Mouse (Mus musculus): ENCODE results near the gene Aplp1. TPM values are rescaled to one million over a fixed set of nuclear protein-coding genes. Genes with fewer than 3 reads are reported as not detected.
A peak's percentile ranks its signal among the peaks of the same experiment; 100 is the strongest.

Aplp1 gene
- polyA plus RNA-seq, 1 experiment, result 6.2 TPM

DNA sequence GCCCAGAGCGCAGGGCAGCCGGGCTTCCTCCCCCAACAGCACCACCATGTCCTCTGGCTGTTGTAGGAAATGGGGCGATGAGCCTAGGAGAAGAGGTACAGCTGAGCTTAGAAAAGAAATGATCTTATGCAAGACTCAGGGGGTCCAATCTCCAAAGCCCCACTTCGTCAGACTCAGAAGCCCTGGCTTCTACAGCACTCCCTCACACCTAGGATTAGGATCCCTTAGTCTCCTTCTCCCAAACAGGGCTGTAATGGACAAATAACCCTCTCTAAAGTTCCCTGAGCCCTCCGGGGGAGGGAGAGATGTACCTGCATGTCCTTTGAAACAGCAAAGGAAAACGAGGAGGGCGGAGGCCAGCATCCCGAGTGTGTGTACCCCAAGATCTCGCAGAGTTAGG lies 11.2 kb upstream of the Aplp1 start:
- 5% methylated on average over 9 of the region's 9 CpGs for WGBS
- no peak overlapping the region for H3K27ac ChIP-seq (ENCODE audit: control insufficient read depth, insufficient read depth, low read depth, low read length, poor library complexity)
- TF ChIP-seq CTCF (IDR thresholded peaks at IDR 0.05; ENCODE audit: control insufficient read depth, insufficient read depth, low read length) (no peak), POLR2A (IDR thresholded peaks at IDR 0.05; ENCODE audit: borderline replicate concordance, control insufficient read depth, low read depth, low read length) (no peak)
- no peak overlapping the region for H3K4me3 ChIP-seq (replicated peaks; ENCODE audit: control insufficient read depth, low read depth, low read length)
- H3K4me1 ChIP-seq (ENCODE audit: control insufficient read depth, insufficient read depth, low read length), result peaks cover 1% of the 10 kb centered on the region; the same call in 1 of the 2 replicates

DNA sequence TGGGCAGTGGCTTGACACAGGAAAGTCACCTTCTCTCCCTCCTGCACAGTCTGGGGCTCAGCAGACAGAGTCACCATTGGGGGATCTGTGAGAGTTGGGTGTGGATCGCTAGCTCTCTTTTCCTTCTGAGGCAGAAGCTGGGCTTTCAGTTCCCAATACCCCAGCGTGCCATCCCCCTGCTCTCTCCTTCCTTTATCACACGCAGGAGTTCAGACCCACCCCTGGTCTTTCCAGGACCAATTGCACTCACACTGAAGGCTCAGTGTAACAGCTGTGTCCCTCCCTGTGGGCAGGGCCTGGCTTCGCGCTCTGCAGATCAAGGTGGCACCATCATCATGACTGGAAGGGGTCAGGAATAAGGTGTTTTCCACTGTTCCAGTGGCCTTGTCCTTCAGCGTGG lies 8.9 kb upstream of the Aplp1 start:
- peaks cover 1% of the 10 kb centered on the region; the same call in 1 of the 2 replicates for H3K4me1 ChIP-seq (ENCODE audit: control insufficient read depth, insufficient read depth, low read length)
- no peak overlapping the region for H3K4me3 ChIP-seq (replicated peaks; ENCODE audit: control insufficient read depth, low read depth, low read length)
- H3K27ac ChIP-seq (ENCODE audit: control insufficient read depth, insufficient read depth, low read depth, low read length, poor library complexity), result no peak overlapping the region
- no peak for TF ChIP-seq CTCF (IDR thresholded peaks at IDR 0.05; ENCODE audit: control insufficient read depth, insufficient read depth, low read length)
- no peak for TF ChIP-seq POLR2A (IDR thresholded peaks at IDR 0.05; ENCODE audit: borderline replicate concordance, control insufficient read depth, low read depth, low read length)
- 13% methylated on average over 6 of the region's 6 CpGs for WGBS

DNA sequence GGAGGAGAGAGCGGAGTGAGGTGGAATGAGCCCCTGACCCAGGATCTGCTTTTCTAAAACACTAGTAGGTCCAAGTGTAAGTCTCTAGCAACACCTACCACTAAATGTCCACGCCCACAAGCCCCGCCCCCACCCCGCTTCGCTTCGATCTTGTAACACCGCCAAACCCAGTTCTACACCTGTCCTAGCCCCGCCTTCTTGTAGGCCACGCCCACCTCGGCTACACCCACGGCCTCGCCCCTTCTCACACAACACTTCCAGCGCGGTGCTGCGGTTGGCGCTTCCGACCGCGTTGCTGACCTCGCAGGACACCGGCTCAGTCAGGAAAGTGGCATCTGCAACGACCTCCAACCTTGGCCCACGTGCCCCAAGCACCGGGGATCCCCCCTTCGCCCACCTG lies 8.4 kb upstream of the Aplp1 start:
- 2% methylated on average over 25 of the region's 25 CpGs for WGBS
- H3K4me3 ChIP-seq (replicated peaks; ENCODE audit: control insufficient read depth, low read depth, low read length), result no peak overlapping the region

DNA sequence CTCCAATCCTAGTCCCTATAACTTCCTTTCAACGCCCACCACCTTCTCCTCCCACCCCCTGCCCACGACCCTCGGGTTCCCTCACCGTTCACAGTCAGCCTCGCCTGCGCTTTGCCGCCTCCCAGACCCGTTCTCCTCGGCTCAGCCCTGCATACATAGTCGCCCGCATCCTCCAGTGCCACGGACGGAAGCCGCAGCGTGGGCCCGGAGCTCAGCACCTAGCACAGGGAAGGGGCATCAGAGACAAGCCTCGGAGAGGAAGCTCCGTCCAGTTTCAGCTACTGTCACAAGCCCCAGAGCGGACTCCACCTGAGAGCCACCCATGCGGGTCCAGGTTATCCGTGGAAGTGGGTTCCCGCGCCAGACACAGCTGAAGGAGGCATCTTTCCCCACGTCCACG lies 8.0 kb upstream of the Aplp1 start:
- Histone ChIP-seq H3K27ac (ENCODE audit: control insufficient read depth, insufficient read depth, low read depth, low read length, poor library complexity) (no peak overlapping the region), H3K4me3 (replicated peaks; ENCODE audit: control insufficient read depth, low read depth, low read length) (no peak overlapping the region), H3K4me1 (ENCODE audit: control insufficient read depth, insufficient read depth, low read length) (peaks cover 1% of the 10 kb centered on the region; the same call in 1 of the 2 replicates)
- TF ChIP-seq POLR2A (IDR thresholded peaks at IDR 0.05; ENCODE audit: borderline replicate concordance, control insufficient read depth, low read depth, low read length) (no peak), CTCF (IDR thresholded peaks at IDR 0.05; ENCODE audit: control insufficient read depth, insufficient read depth, low read length) (no peak)
- 14% methylated on average over 25 of the region's 25 CpGs for WGBS

More for the DNA sequence above, 8.4 kb upstream of the Aplp1 start:
- TF ChIP-seq POLR2A (IDR thresholded peaks at IDR 0.05; ENCODE audit: borderline replicate concordance, control insufficient read depth, low read depth, low read length) (no peak), CTCF (IDR thresholded peaks at IDR 0.05; ENCODE audit: control insufficient read depth, insufficient read depth, low read length) (no peak)
- Histone ChIP-seq H3K4me1 (ENCODE audit: control insufficient read depth, insufficient read depth, low read length) (peaks cover 1% of the 10 kb centered on the region; the same call in 1 of the 2 replicates), H3K27ac (ENCODE audit: control insufficient read depth, insufficient read depth, low read depth, low read length, poor library complexity) (no peak overlapping the region)

DNA sequence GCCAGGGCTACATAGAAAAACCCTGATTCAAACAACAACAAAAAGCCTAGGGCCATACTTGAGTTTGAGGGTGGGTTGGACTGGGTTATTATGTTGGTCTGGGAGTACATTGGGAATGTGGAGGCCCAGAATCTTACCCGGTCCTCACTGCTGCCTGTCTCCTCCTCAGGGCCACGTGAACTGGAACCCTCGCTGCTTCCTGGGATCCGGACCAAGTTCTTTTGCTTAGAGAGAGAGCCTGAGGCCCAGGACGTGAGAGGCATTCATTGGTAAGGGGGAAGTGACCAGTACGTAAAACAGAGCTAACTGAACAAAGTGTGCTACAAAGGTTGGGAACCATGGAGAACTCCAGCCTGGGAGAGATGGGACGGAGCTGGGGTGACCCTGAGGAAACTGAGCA lies 4.9 kb upstream of the Aplp1 start:
- 72% methylated on average over 7 of the region's 7 CpGs for WGBS

DNA sequence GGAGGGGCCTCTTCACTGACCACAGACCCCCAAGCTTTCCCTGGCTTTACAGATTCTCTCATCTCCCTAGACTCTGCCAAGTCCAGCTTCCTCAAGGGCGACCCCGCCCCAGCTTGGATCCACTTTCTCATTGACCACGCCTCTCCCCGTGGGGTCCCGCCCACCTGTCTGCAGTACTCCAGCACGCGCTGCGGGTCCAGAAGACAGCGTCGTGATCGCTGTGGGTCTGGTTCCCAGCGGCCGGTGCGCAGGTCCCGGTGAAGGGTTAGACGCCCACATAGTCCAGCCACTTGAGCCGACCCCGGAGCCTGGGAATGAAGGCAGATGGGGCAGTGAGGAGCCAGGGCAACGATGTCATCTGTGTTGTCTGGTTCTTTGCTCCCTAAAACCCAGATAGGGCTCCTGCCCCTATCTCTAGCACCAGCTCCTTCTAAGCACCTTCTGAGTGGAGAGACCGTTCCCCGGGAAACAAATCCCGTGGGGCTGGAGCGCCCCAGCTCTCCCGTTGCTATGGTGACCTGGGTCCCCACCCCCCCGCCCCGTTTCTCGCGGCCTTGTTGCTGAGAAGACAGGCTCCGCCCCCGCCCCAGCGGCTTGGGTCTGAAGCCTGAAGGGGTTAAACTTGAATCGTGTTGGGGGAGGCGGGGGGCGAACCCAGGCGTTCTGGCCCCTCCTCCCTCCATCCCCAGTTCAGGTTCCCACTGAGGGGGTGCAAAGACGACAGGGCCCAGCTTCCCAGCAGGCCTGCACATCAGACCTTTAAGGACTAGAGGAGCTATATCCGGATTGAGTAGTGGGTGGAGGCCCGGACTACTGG lies 973 bp downstream of the Aplp1 start:
- Histone ChIP-seq H3K4me1 (ENCODE audit: control insufficient read depth, insufficient read depth, low read length) (no peaks in the 10 kb centered on the region), H3K27ac (ENCODE audit: control insufficient read depth, insufficient read depth, low read depth, low read length, poor library complexity) (no peak overlapping the region), H3K4me3 (replicated peaks; ENCODE audit: control insufficient read depth, low read depth, low read length) (no peak overlapping the region)
- TF ChIP-seq POLR2A (IDR thresholded peaks at IDR 0.05; ENCODE audit: borderline replicate concordance, control insufficient read depth, low read depth, low read length) (no peak), CTCF (IDR thresholded peaks at IDR 0.05; ENCODE audit: control insufficient read depth, insufficient read depth, low read length) (no peak)
- 2% methylated on average over 38 of the region's 38 CpGs for WGBS

More for the DNA sequence above, 4.9 kb upstream of the Aplp1 start:
- Histone ChIP-seq H3K27ac (ENCODE audit: control insufficient read depth, insufficient read depth, low read depth, low read length, poor library complexity) (no peak overlapping the region), H3K4me3 (replicated peaks; ENCODE audit: control insufficient read depth, low read depth, low read length) (no peak overlapping the region), H3K4me1 (ENCODE audit: control insufficient read depth, insufficient read depth, low read length) (peaks cover 1% of the 10 kb centered on the region; the same call in 1 of the 2 replicates)
- TF ChIP-seq POLR2A (IDR thresholded peaks at IDR 0.05; ENCODE audit: borderline replicate concordance, control insufficient read depth, low read depth, low read length), result no peak
- TF ChIP-seq CTCF (IDR thresholded peaks at IDR 0.05; ENCODE audit: control insufficient read depth, insufficient read depth, low read length), result no peak

DNA sequence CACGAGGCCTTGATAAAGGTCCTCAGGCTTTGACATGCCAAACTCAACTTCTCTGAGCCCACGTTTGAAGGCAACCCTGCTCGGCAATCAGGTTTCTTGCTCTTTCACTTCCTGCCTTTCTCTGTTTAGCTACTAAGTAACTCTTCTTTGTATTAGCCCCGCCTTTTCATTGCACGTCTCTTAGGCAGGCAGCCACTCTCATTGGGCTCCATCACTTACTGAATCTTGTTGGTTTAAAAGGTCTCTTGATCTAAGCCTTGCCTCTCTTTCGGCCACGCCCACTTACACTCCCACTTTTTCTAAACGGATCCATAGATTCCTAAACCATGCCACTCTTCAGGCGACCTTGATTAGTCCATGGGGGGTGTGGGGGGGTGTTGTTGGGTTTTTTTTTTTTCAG lies 1.6 kb downstream of the Aplp1 start:
- 20% methylated on average over 9 of the region's 9 CpGs for WGBS
- H3K4me3 ChIP-seq (replicated peaks; ENCODE audit: control insufficient read depth, low read depth, low read length), result no peak overlapping the region
- H3K4me1 ChIP-seq (ENCODE audit: control insufficient read depth, insufficient read depth, low read length), result no peaks in the 10 kb centered on the region
- no peak overlapping the region for H3K27ac ChIP-seq (ENCODE audit: control insufficient read depth, insufficient read depth, low read depth, low read length, poor library complexity)
- TF ChIP-seq CTCF (IDR thresholded peaks at IDR 0.05; ENCODE audit: control insufficient read depth, insufficient read depth, low read length), result no peak
- TF ChIP-seq POLR2A (IDR thresholded peaks at IDR 0.05; ENCODE audit: borderline replicate concordance, control insufficient read depth, low read depth, low read length), result no peak

DNA sequence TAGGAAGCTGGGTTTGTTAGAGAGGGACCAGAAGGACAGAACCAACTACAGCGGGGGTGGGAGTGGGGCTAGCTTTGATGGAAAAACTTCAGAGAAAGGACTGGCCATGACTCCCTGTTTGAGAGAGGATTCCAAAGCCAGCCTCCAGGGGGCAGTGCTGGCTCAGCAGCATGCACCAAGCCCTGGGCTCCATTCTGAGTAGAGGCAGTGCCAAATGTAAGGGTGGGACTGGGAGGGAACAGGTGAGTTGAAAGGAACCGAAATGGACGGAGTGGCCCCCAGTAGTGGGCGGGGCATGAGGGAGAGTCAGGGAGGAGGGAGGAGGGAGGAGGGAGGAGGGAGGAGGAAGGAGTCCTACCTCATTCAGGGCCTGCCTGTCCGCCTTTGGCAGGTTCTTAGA lies 4.6 kb downstream of the Aplp1 start:
- Histone ChIP-seq H3K4me3 (replicated peaks; ENCODE audit: control insufficient read depth, low read depth, low read length) (no peak overlapping the region), H3K4me1 (ENCODE audit: control insufficient read depth, insufficient read depth, low read length) (no peaks in the 10 kb centered on the region), H3K27ac (ENCODE audit: control insufficient read depth, insufficient read depth, low read depth, low read length, poor library complexity) (no peak overlapping the region)
- peak; percentile 82 for TF ChIP-seq CTCF (IDR thresholded peaks at IDR 0.05; ENCODE audit: control insufficient read depth, insufficient read depth, low read length)
- no peak for TF ChIP-seq POLR2A (IDR thresholded peaks at IDR 0.05; ENCODE audit: borderline replicate concordance, control insufficient read depth, low read depth, low read length)
- 19% methylated on average over 4 of the region's 5 CpGs for WGBS
